In genomic region chr4:132386846-132387245, GRCm38 (mm10) we compare ENCODE assay signal across 18 mouse cellular contexts. TPM values are rescaled to one million over a fixed set of nuclear protein-coding genes. Genes with fewer than 3 reads are reported as not detected.
DNase-seq lines count a peak whose midpoint lies in the region; ATAC-seq and TF ChIP-seq lines count a peak whose summit lies in the region.
"Had no signal": no experiment of that assay in that cellular context is flagged by ENCODE, and none has a peak within 500 bp of the region (broad histone marks: within the 10 kb centered on the region; RNA-seq: fewer than 3 reads in every experiment).

No protein-coding gene starts in this region.

- 38% methylated on average over 7 of the region's 7 CpGs for WGBS in heart, adult 2 months
- 83% methylated on average over 7 of the region's 7 CpGs for WGBS in heart, embryonic 11.5 days (ENCODE audit: insufficient replicate concordance)
- 71% methylated on average over 7 of the region's 7 CpGs for WGBS in heart, embryonic 16.5 days

- no peak overlapping the region for H3K4me2 ChIP-seq in heart, embryonic 11.5 days
- no peak overlapping the region for H3K4me2 ChIP-seq in heart, embryonic 16.5 days (ENCODE audit: low read depth, low read length)
- H3K4me2 ChIP-seq: liver, embryonic 13.5 days; lung, embryonic 14.5 days; midbrain, embryonic 13.5 days; neural tube, embryonic 12.5 days had no signal

- no peaks in the 10 kb centered on the region for H3K79me2 ChIP-seq in heart, adult 2 months (replicated peaks; ENCODE audit: control insufficient read depth, insufficient read depth, low read length)

- H3K4me1 ChIP-seq in heart, adult 2 months (ENCODE audit: control insufficient read depth, insufficient read depth, low read length): peaks cover 24% of the 10 kb centered on the region
- H3K4me1 ChIP-seq in heart, embryonic 11.5 days (ENCODE audit: control insufficient read depth, insufficient read depth, low read length): peaks cover 4% of the 10 kb centered on the region
- H3K4me1 ChIP-seq in heart, embryonic 16.5 days (ENCODE audit: control insufficient read depth, insufficient read depth, low read length): peaks cover 5% of the 10 kb centered on the region
- H3K4me1 ChIP-seq: midbrain, embryonic 13.5 days had no signal

- H3K9me3 ChIP-seq in heart, embryonic 11.5 days (replicated peaks; ENCODE audit: control insufficient read depth, low read length): no peaks in the 10 kb centered on the region
- no peaks in the 10 kb centered on the region for H3K9me3 ChIP-seq in heart, embryonic 16.5 days (replicated peaks; ENCODE audit: control insufficient read depth, low read length)
- H3K9me3 ChIP-seq: liver, embryonic 13.5 days; midbrain, embryonic 13.5 days; neural tube, embryonic 12.5 days had no signal

- H3K9ac ChIP-seq in heart, adult 2 months (ENCODE audit: low read depth, low read length): no peak overlapping the region
- no peak overlapping the region for H3K9ac ChIP-seq in heart, embryonic 11.5 days (ENCODE audit: low read depth, low read length)
- H3K9ac ChIP-seq in heart, embryonic 16.5 days (ENCODE audit: low read length): no peak overlapping the region
- H3K9ac ChIP-seq: lung, embryonic 14.5 days; midbrain, embryonic 13.5 days; neural tube, embryonic 12.5 days had no signal

- TF ChIP-seq CTCF in heart, adult 2 months (IDR thresholded peaks at IDR 0.05): no peak
- no peak for TF ChIP-seq CTCF in layer of hippocampus, adult 2 months (conservative IDR thresholded peaks at IDR 0.05)

- H3K4me3 ChIP-seq in heart, adult 2 months: no peak overlapping the region; the same call in 1 of the 2 replicates
- H3K4me3 ChIP-seq in heart, embryonic 11.5 days (ENCODE audit: low read depth, low read length): no peak overlapping the region
- H3K4me3 ChIP-seq in layer of hippocampus, adult 2 months: no peak overlapping the region
- no peak overlapping the region for H3K4me3 ChIP-seq in heart, embryonic 16.5 days (ENCODE audit: low read length)
- H3K4me3 ChIP-seq: liver, embryonic 13.5 days; midbrain, embryonic 13.5 days; neural tube, embryonic 12.5 days had no signal

- TF ChIP-seq POLR2A in heart, adult 2 months (IDR thresholded peaks at IDR 0.05; ENCODE audit: insufficient read depth, low read depth, low read length): no peak

- intact Hi-C loops in heart, adult 2 months (cut with DNase I): loop anchor here (2.0 kb wide), 1 partner anchor 24 kb away; no protein-coding TSS in a partner anchor

- no peak for ATAC-seq in heart, embryonic 11.5 days (replicated peaks; ENCODE audit: insufficient number of reproducible peaks, low FRiP score, low TSS enrichment)
- ATAC-seq in heart, embryonic 16.5 days (replicated peaks; ENCODE audit: extremely low read depth, insufficient read depth, low FRiP score): no peak
- ATAC-seq: hindbrain, embryonic 16.5 days; intestine, postnatal 0 days; midbrain, embryonic 13.5 days had no signal

- no peaks in the 10 kb centered on the region for H3K27me3 ChIP-seq in heart, adult 2 months (ENCODE audit: control insufficient read depth, insufficient read depth, low read length)
- no peaks in the 10 kb centered on the region for H3K27me3 ChIP-seq in heart, embryonic 11.5 days (ENCODE audit: control insufficient read depth, insufficient read depth, low read length)
- no peaks in the 10 kb centered on the region for H3K27me3 ChIP-seq in heart, embryonic 16.5 days (ENCODE audit: control insufficient read depth, insufficient read depth, low read length)
- H3K27me3 ChIP-seq: liver, embryonic 13.5 days; midbrain, embryonic 13.5 days; neural tube, embryonic 12.5 days had no signal

- H3K27ac ChIP-seq in heart, adult 2 months: peak overlapping the region; percentile 82
- H3K27ac ChIP-seq in heart, embryonic 11.5 days (ENCODE audit: low read depth, low read length): no peak overlapping the region
- peak overlapping the region; percentile 32; the same call in 1 of the 2 replicates for H3K27ac ChIP-seq in layer of hippocampus, adult 2 months
- H3K27ac ChIP-seq in heart, embryonic 16.5 days (ENCODE audit: low read length): peak overlapping the region; percentile 16; the same call in 1 of the 2 replicates
- H3K27ac ChIP-seq: liver, embryonic 13.5 days; midbrain, embryonic 13.5 days; neural tube, embryonic 12.5 days had no signal

- H3K36me3 ChIP-seq in heart, adult 2 months (ENCODE audit: control insufficient read depth, insufficient read depth, low read length): peaks cover 12% of the 10 kb centered on the region
- peaks cover 5% of the 10 kb centered on the region for H3K36me3 ChIP-seq in heart, embryonic 11.5 days (ENCODE audit: control insufficient read depth, insufficient read depth, low read length)
- 0 out of 2 replicates have a peak, but pooled peaks cover 11% of the 10 kb centered on the region for H3K36me3 ChIP-seq in heart, embryonic 16.5 days (ENCODE audit: control insufficient read depth, insufficient read depth)

- DNase-seq in heart, adult 2 months: peak in 1 of 2 experiments; percentile 33
- no peak for DNase-seq in layer of hippocampus, adult 2 months (ENCODE audit: low spot score in 2 of 2)
- DNase-seq in layer of hippocampus, adult 8-10 months (ENCODE audit: low spot score in 2 of 2): no peak
- peak; percentile 32 to 67 for DNase-seq in kidney, postnatal 25 days
- DNase-seq in testis, postnatal 10 days (ENCODE audit: low spot score): no peak
- DNase-seq: B cell, adult 2 months; cerebellum, adult 18-20 months; cerebellum, postnatal 36 days; gastrocnemius, postnatal 10 days; liver, embryonic 13.5 days; lung, embryonic 14.5 days; right cerebral cortex, postnatal 4 days had no signal

- no peak for TF ChIP-seq EP300 in heart, adult 2 months (IDR thresholded peaks at IDR 0.05; ENCODE audit: insufficient read depth, low read depth, low read length)

RNA-seq across cellular contexts. Expression of gene Rcc1, which starts 33.4 kb away (rescaled TPM):
- 1 to 10 TPM; 6.6 to 7.5 TPM for total RNA-seq in heart, adult 2 months (2021)
- 5.1 and 5.2 TPM in 2 replicates for polyA plus RNA-seq in heart, adult 2 months (2012; rRNA removed)
- 28.1 and 28.2 TPM in 2 replicates for polyA plus RNA-seq in heart, embryonic 11.5 days (2014; fragmentation: Nextera tagmentation; extraction: Ambion mirVana)
- total RNA-seq in layer of hippocampus, adult 2 months (2021): 10 to 100 TPM; 12.8 to 13.6 TPM
- 10 to 100 TPM; 10.0 to 12.4 (median 11.0) TPM for total RNA-seq in layer of hippocampus, adult 8-10 months (2022)
- 41.7 and 44.4 TPM in 2 replicates for polyA plus RNA-seq in heart, embryonic 16.5 days (2015; fragmentation: Nextera tagmentation; extraction: Ambion mirVana)

RNA-seq across cellular contexts. Expression of gene Phactr4, which starts 35.4 kb away (rescaled TPM):
- 10 to 100 TPM; 22.3 to 22.4 TPM for total RNA-seq in heart, adult 2 months (2021)
- 8.7 and 10.1 TPM in 2 replicates for polyA plus RNA-seq in heart, adult 2 months (2012; rRNA removed)
- 24.5 and 29.1 TPM in 2 replicates for polyA plus RNA-seq in heart, embryonic 11.5 days (2014; fragmentation: Nextera tagmentation; extraction: Ambion mirVana)
- total RNA-seq in layer of hippocampus, adult 2 months (2021): 10 to 100 TPM; 10.6 to 11.4 TPM
- total RNA-seq in layer of hippocampus, adult 8-10 months (2022): 10 to 100 TPM in 3 of 4 experiments, 1 to 10 TPM in 1; 9.0 to 14.0 (median 12.6) TPM
- polyA plus RNA-seq in heart, embryonic 16.5 days (2015; fragmentation: Nextera tagmentation; extraction: Ambion mirVana): 15.8 and 16.5 TPM in 2 replicates

RNA-seq across cellular contexts. Expression of gene Trnau1ap, which starts 57.5 kb away (rescaled TPM):
- 10 to 100 TPM; 21.3 to 24.6 TPM for total RNA-seq in heart, adult 2 months (2021)
- polyA plus RNA-seq in heart, adult 2 months (2012; rRNA removed): 14.8 and 14.9 TPM in 2 replicates
- 72.0 and 81.8 TPM in 2 replicates for polyA plus RNA-seq in heart, embryonic 11.5 days (2014; fragmentation: Nextera tagmentation; extraction: Ambion mirVana)
- total RNA-seq in layer of hippocampus, adult 2 months (2021): 10 to 100 TPM; 20.7 to 26.0 TPM
- total RNA-seq in layer of hippocampus, adult 8-10 months (2022): 10 to 100 TPM; 21.9 to 27.1 (median 24.0) TPM
- polyA plus RNA-seq in heart, embryonic 16.5 days (2015; fragmentation: Nextera tagmentation; extraction: Ambion mirVana): 71.5 and 72.2 TPM in 2 replicates

Comparison
In these comparisons a context has a peak if more than half of its experiments do, and no peak if none do; other contexts are left out.
1. DNase-seq: peak in kidney, postnatal 25 days (2 of 2); none in layer of hippocampus, adult 2 months (0 of 2), layer of hippocampus, adult 8-10 months (0 of 2) and testis, postnatal 10 days (single experiment).